ENCODE assay signal across 8 mouse cellular contexts in the genomic region with DNA sequence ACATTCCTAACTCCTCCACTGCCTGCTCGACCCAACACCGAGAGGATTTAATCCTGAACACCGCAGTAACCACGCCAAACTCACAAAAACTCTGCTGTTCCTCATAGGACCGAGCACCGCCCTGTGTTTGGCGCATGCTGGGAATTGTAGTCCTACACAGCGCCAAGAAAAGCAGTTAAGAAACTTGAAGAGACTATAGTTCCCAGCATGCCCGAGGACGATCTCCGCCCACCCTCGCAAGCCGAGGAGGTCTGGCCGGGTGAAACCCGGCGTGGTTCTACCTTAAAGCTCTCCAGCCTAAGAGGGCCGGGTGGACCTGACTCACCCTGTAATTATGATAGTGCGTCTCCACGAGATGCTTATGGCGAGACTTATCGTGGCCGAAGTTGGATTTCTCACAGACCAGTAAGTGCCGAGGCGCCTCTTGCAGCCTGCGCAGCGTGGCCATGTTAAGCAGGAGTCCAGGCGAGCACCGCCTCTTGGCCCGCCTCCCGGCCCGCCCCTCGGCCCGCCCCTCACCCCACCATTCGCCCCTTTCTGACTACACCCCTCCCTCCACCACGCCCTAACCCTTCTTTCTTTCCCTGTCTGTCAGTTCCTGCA. TPM values are rescaled to one million over a fixed set of nuclear protein-coding genes. Genes with fewer than 3 reads are reported as not detected.
DNase-seq lines count a peak whose midpoint lies in the region; ATAC-seq lines count a peak whose summit lies in the region.

A gene (minus strand): TSS at position 481 of the 603 bp plus-strand sequence.

- WGBS in intestine, embryonic 14.5 days: under 1% methylated on average over 35 of the region's 35 CpGs

- peak; percentile 77 to 84 for DNase-seq in adrenal gland, adult 18-20 months (ENCODE audit: low spot score in 2 of 2)
- DNase-seq in embryo, embryonic 11 days: peak; percentile 94
- peak; percentile 90 for DNase-seq in gastrocnemius, postnatal 25 days
- DNase-seq in intestine, embryonic 14.5 days (ENCODE audit: low spot score): peak; percentile 98
- peak; percentile 90 to 95 for DNase-seq in left cerebral cortex, postnatal 14 days (ENCODE audit: low spot score in 2 of 2)
- DNase-seq in mesoderm, embryonic 11.5 days (ENCODE audit: low read depth, low spot score): peak; percentile 91
- peak; percentile 92 to 93 for DNase-seq in right cerebral cortex, postnatal 36 days (ENCODE audit: low spot score in 2 of 2)
- peak; percentile 96 for DNase-seq in yolk sac, embryonic 10.5 days (ENCODE audit: low spot score)

- H3K27ac ChIP-seq in intestine, embryonic 14.5 days (ENCODE audit: low read depth): no peak within 1 kb of the TSS

- no peaks in the 10 kb centered on the region for H3K9me3 ChIP-seq in intestine, embryonic 14.5 days (ENCODE audit: control insufficient read depth, low read length)

- H3K27me3 ChIP-seq in intestine, embryonic 14.5 days (replicated peaks; ENCODE audit: control insufficient read depth, insufficient read depth, low read length): no peaks in the 10 kb centered on the region

- peak; percentile 100 for ATAC-seq in intestine, embryonic 14.5 days (replicated peaks; ENCODE audit: low FRiP score, low TSS enrichment, low read depth)

- H3K4me1 ChIP-seq in intestine, embryonic 14.5 days (replicated peaks; ENCODE audit: control insufficient read depth, insufficient read depth, low read length): no peaks in the 10 kb centered on the region

- intact Hi-C loops in left cerebral cortex, postnatal 14 days (cut with DNase I): no loop called here

- H3K4me3 ChIP-seq in intestine, embryonic 14.5 days (ENCODE audit: low read depth, low read length): peak within 1 kb of the TSS; percentile 67

- no peaks in the 10 kb centered on the region for H3K36me3 ChIP-seq in intestine, embryonic 14.5 days (ENCODE audit: control insufficient read depth, insufficient read depth, low read length)

- H3K4me2 ChIP-seq in intestine, embryonic 14.5 days (ENCODE audit: low read length): peak within 1 kb of the TSS; percentile 77

- H3K9ac ChIP-seq in intestine, embryonic 14.5 days (ENCODE audit: low read length): peak within 1 kb of the TSS; percentile 60

RNA-seq across cellular contexts. Expression of the gene that starts here (rescaled TPM):
- total RNA-seq in adrenal gland, adult 18-20 months (2021): 10 to 100 TPM; 12.8 to 16.7 TPM
- total RNA-seq in gastrocnemius, postnatal 25 days (2021): 10 to 100 TPM; 11.0 to 12.9 TPM
- 29.1 and 33.6 TPM in 2 replicates for polyA plus RNA-seq in intestine, embryonic 14.5 days (2014; fragmentation: Nextera tagmentation; extraction: Ambion mirVana)
- 1 to 10 TPM; 3.2 to 7.1 TPM for total RNA-seq in left cerebral cortex, postnatal 14 days (2021)
